Mouse (Mus musculus) intestine, embryonic 15.5 days (tissue): Measurements from ENCODE around the gene Zfp207. TPM values are rescaled to one million over a fixed set of nuclear protein-coding genes. Genes with fewer than 3 reads are reported as not detected.
"Not testable (repeated sequence)": the region's sequence is repeated elsewhere in the genome, so short reads cannot be mapped to it uniquely, and the experiment has no call there.

Experiments
- ATAC-seq: fragments of 200-750 bp; cut with Nextera tagmentation; 2 replicates; pipeline ENCODE4 v1.8.0; 2017; ENCODE audit warnings: moderate TSS enrichment, moderate library complexity
- H3K27ac ChIP-seq: fragments of 300-500 bp; sonication (generic); 2 replicates; pipeline ENCODE4 v1.5.1; 2015; ENCODE audit warnings: mild to moderate bottlenecking, inconsistent platforms
- H3K27me3 ChIP-seq: fragments of 300-500 bp; sonication (generic); replicated peaks from 2 replicates; pipeline ENCODE4 v1.6.1; 2015; ENCODE audit warnings: inconsistent platforms
- H3K36me3 ChIP-seq: fragments of 300-500 bp; sonication (generic); 2 replicates; pipeline ENCODE4 v1.6.1; 2015; ENCODE audit warnings: inconsistent platforms
- H3K4me1 ChIP-seq: fragments of 300-500 bp; sonication (generic); replicated peaks from 2 replicates; pipeline ENCODE4 v1.6.1; 2015; ENCODE audit warnings: inconsistent platforms
- H3K4me2 ChIP-seq: fragments of 300-500 bp; sonication (generic); replicated peaks from 2 replicates; pipeline ENCODE4 v1.6.1; 2015; ENCODE audit warnings: mild to moderate bottlenecking, inconsistent platforms
- H3K4me3 ChIP-seq: fragments of 300-500 bp; sonication (generic); replicated peaks from 2 replicates; pipeline ENCODE4 v1.5.1; 2015; ENCODE audit warnings: inconsistent platforms
- H3K9ac ChIP-seq: fragments of 300-500 bp; sonication (generic); 2 replicates; pipeline ENCODE4 v1.6.1; 2015; ENCODE audit warnings: inconsistent platforms
- H3K9me3 ChIP-seq: fragments of 300-500 bp; sonication (generic); 2 replicates; pipeline ENCODE4 v1.6.1; 2016; ENCODE audit warnings: inconsistent platforms
- WGBS: fragments of 180-500 bp; shearing (Covaris S2); methylation state at CpG from one replicate; pipeline ENCODE4 v1.1.7; 2015; 5-methylcytosine and 5-hydroxymethylcytosine counted together
- polyA plus RNA-seq: library from polyadenylated mRNA; unstranded; fragments of >200 nt; fragmentation: Nextera tagmentation; extraction: Ambion mirVana; gene quantifications from 2 replicates; pipeline ENCODE4 v1.2.1, GENCODE M21; 2015

The Zfp207 gene
- polyA plus RNA-seq = 177 and 197 TPM in 2 replicates

GRCm38 (mm10) chr11:80383019-80383625 is at the start of gene Zfp207:
Gene Zfp207 (plus strand): TSS chr11:80383279.
- Histone ChIP-seq H3K4me3 (peak within 1 kb of the TSS; percentile 87), H3K27me3 (no peaks in the 10 kb centered on the region), H3K9me3 (no peaks in the 10 kb centered on the region), H3K36me3 (peaks cover 3% of the 10 kb centered on the region; the same call in 1 of the 2 replicates), H3K4me1 (peaks cover 8% of the 10 kb centered on the region; the same call in 1 of the 2 replicates), H3K27ac (peak within 1 kb of the TSS; percentile 92), H3K9ac (peak within 1 kb of the TSS; percentile 97), H3K4me2 (peak within 1 kb of the TSS; percentile 80)
- peak; percentile 97 for ATAC-seq
- under 1% methylated on average over 33 of the region's 33 CpGs for WGBS

GRCm38 (mm10) chr11:80335609-80336350 is 47.3 kb upstream of the Zfp207 start:
- Histone ChIP-seq H3K4me2 (no peak overlapping the region), H3K4me1 (no peaks in the 10 kb centered on the region), H3K4me3 (no peak overlapping the region), H3K9me3 (no peaks in the 10 kb centered on the region), H3K36me3 (no peaks in the 10 kb centered on the region), H3K9ac (no peak overlapping the region), H3K27ac (no peak overlapping the region), H3K27me3 (no peaks in the 10 kb centered on the region)
- WGBS = 2% methylated on average over 7 of the region's 7 CpGs
- no peak for ATAC-seq

GRCm38 (mm10) chr11:80336351-80336730 is 46.7 kb upstream of the Zfp207 start:
- Histone ChIP-seq H3K27me3 (no peaks in the 10 kb centered on the region), H3K27ac (no peak overlapping the region), H3K4me1 (no peaks in the 10 kb centered on the region), H3K9ac (no peak overlapping the region), H3K4me2 (no peak overlapping the region), H3K36me3 (no peaks in the 10 kb centered on the region), H3K4me3 (no peak overlapping the region), H3K9me3 (no peaks in the 10 kb centered on the region)
- no peak for ATAC-seq
- 23% methylated on average over 6 of the region's 6 CpGs for WGBS

DNA sequence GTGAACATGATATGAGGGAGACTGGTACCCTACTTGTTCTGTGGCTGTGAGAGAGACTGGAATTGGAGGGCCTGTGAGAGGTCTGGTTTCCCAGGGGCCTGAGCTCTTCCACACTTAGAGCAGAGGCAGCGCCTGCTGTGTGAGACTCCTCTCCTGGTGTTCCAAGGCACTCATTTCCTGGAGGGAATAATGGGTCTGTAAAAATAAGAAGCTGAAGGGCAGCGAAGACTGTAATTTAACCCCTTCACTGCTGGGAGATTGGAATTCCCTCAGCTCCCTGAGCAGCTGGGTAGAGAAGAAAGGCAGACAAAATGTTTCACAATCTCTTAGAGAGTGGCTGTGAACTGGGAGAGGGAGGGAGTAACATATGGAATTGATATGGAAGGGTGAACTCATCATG is 40.6 kb upstream of the Zfp207 start:
- no peak overlapping the region for H3K4me3 ChIP-seq
- no peaks in the 10 kb centered on the region for H3K4me1 ChIP-seq
- no peak for ATAC-seq
- H3K36me3 ChIP-seq = no peaks in the 10 kb centered on the region
- WGBS = 17% methylated on average over 2 of the region's 2 CpGs
- H3K9ac ChIP-seq = no peak overlapping the region
- no peaks in the 10 kb centered on the region for H3K27me3 ChIP-seq
- no peak overlapping the region for H3K27ac ChIP-seq
- no peaks in the 10 kb centered on the region for H3K9me3 ChIP-seq
- no peak overlapping the region for H3K4me2 ChIP-seq

- Histone ChIP-seq H3K4me3 (no peak overlapping the region), H3K27me3 (no peaks in the 10 kb centered on the region), H3K9me3 (no peaks in the 10 kb centered on the region), H3K36me3 (no peaks in the 10 kb centered on the region), H3K4me1 (no peaks in the 10 kb centered on the region), H3K9ac (no peak overlapping the region), H3K4me2 (no peak overlapping the region), H3K27ac (no peak overlapping the region)
- WGBS = 66% methylated on average over 5 of the region's 5 CpGs
- no peak for ATAC-seq
These were observed 31.1 kb upstream of the Zfp207 start for GRCm38 (mm10) chr11:80351832-80352430.

DNA sequence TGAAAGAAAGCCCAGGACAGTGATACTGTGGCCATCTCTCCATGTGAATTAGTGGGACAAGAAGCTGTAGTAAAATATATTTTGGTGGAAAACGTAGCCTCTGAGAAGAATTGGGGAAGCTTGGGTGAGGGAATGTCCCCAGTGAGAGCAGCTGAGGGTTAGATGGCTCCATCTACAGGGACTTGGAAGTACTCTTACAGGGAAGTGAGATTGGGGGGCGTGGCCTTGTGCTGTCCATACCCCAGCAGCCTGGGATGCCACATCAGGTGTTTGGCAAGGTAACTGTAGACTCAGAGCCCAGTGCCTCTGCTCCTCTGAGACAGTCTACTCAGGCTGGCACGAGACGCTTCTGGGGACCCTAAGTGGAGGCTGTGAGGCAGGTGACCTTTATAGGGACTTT is 28.2 kb upstream of the Zfp207 start:
- Histone ChIP-seq H3K9ac (no peak overlapping the region), H3K4me3 (no peak overlapping the region), H3K4me2 (no peak overlapping the region), H3K27me3 (no peaks in the 10 kb centered on the region), H3K4me1 (no peaks in the 10 kb centered on the region), H3K9me3 (no peaks in the 10 kb centered on the region), H3K36me3 (no peaks in the 10 kb centered on the region), H3K27ac (no peak overlapping the region)
- ATAC-seq = no peak
- 27% methylated on average over 4 of the region's 4 CpGs for WGBS

DNA sequence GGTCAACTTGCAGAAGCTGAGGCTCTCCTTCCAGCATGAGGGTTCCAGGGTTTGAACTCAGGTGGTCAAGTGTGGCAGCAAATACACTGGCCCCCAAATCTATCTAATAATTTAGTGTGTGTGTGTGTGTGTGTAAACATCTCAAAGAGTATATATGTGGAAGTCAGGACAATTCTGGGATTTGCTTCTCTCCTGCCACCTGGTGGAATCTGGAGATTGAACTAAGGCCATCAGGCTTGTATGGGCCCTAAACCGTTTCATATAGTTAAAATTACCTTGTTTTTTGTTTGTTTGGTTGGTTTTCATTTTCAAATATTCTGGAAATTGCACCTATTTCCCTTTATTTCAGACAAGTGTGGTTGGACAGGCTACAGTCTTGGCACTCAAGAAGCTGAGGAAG is 14.1 kb upstream of the Zfp207 start:
- Histone ChIP-seq H3K9ac (no peak overlapping the region), H3K27ac (no peak overlapping the region), H3K27me3 (no peaks in the 10 kb centered on the region), H3K4me2 (no peak overlapping the region), H3K9me3 (no peaks in the 10 kb centered on the region), H3K4me1 (no peaks in the 10 kb centered on the region), H3K4me3 (no peak overlapping the region), H3K36me3 (peaks cover 12% of the 10 kb centered on the region; the same call in 1 of the 2 replicates)
- 89% methylated on average over 1 of the region's 1 CpGs for WGBS
- ATAC-seq = no peak

GRCm38 (mm10) chr11:80376651-80377050 is 6.4 kb upstream of the Zfp207 start:
- ATAC-seq = no peak
- no peaks in the 10 kb centered on the region for H3K9me3 ChIP-seq
- H3K27ac ChIP-seq = no peak overlapping the region
- peaks cover 5% of the 10 kb centered on the region; the same call in 1 of the 2 replicates for H3K4me1 ChIP-seq
- no peak overlapping the region for H3K4me3 ChIP-seq
- WGBS = 54% methylated on average over 4 of the region's 4 CpGs
- peaks cover 8% of the 10 kb centered on the region; the same call in 1 of the 2 replicates for H3K36me3 ChIP-seq
- H3K4me2 ChIP-seq = peak overlapping the region; percentile 90; the same call in 1 of the 2 replicates
- H3K9ac ChIP-seq = no peak overlapping the region
- H3K27me3 ChIP-seq = no peaks in the 10 kb centered on the region

DNA sequence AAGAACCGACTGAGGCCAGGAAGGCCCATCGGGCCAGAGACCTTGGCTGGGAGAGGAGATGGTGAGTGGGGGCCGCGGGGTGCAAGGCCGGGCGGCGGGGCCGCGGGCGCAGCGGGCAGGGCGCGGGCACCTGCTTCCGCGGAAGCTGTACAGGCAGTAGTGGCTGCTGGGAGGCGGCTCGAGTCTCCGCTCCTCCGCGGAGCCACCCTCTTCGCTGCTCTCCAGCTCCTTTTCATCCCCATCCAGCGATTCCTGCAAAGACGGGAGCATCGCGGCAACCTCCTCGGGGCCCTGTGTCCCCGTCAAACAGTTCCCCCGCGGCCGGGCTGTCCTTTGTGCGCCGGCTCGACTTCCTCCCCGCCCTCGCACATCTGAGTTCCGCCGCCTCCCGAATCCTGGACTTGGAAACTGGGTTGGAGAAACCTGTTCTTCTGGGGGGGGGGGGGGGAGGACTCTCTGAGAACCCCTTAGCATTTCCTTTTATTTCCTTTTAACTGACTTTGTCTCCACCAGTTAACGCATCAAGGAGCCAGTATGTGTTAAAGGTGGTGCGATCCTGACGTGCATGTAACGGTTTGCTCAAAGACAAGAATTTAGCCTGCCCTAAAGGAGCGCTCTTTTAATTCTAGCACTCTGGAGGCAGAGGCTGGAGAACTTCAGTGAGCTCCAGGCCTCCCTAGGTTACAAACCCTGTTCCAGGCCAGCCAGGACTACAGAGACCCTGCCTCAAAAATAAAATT is 5.2 kb upstream of the Zfp207 start, which contains the start of gene 5730455P16Rik:
5730455P16Rik (minus strand) TSS at position 323 of the 740 bp plus-strand sequence.
- no peaks in the 10 kb centered on the region for H3K27me3 ChIP-seq
- no peaks in the 10 kb centered on the region for H3K9me3 ChIP-seq
- peaks cover 8% of the 10 kb centered on the region; the same call in 1 of the 2 replicates for H3K36me3 ChIP-seq
- 1% methylated on average over 42 of the region's 43 CpGs for WGBS
- H3K27ac ChIP-seq = peak within 1 kb of the TSS; percentile 90
- H3K4me3 ChIP-seq = peak within 1 kb of the TSS; percentile 90
- ATAC-seq = peak; percentile 86
- peaks cover 5% of the 10 kb centered on the region; the same call in 1 of the 2 replicates for H3K4me1 ChIP-seq
- H3K4me2 ChIP-seq = peak within 1 kb of the TSS; percentile 90
- peak within 1 kb of the TSS; percentile 99 for H3K9ac ChIP-seq

DNA sequence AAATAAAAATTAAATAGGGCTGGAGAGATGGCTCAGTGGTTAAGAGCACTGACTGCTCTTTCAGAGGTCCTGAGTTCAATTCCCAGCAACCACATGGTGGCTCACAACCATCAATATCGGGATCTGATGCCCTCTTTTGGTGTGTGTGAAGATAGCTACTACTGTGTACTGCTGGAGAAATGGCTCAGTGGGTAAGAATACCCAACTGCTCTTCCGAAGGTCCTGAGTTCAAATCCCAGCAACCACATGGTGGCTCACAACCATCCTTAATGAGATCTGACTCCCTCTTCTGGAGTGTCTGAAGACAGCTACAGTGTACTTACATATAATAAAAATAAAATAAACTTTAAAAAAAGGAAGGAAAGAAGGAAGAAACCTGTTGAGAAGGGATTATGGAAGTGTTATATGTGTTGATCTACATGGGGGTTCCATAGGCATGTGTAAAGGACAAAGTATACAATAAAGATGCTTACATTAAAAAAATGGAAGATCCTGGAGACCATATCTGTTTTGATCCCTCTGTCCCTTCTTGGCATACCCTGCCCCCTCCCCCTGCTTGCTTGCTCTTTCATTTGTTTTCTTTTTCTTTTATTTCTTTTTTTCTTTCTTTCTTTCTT is 4.5 kb upstream of the Zfp207 start:
- not testable (repeated sequence) for H3K27me3 ChIP-seq, H3K27ac ChIP-seq, ATAC-seq, H3K9me3 ChIP-seq, H3K36me3 ChIP-seq, H3K4me1 ChIP-seq, H3K9ac ChIP-seq
- WGBS = 59% methylated on average over 2 of the region's 2 CpGs
- H3K4me2 ChIP-seq = peak overlapping the region; percentile 90
- peak overlapping the region; percentile 90 for H3K4me3 ChIP-seq

DNA sequence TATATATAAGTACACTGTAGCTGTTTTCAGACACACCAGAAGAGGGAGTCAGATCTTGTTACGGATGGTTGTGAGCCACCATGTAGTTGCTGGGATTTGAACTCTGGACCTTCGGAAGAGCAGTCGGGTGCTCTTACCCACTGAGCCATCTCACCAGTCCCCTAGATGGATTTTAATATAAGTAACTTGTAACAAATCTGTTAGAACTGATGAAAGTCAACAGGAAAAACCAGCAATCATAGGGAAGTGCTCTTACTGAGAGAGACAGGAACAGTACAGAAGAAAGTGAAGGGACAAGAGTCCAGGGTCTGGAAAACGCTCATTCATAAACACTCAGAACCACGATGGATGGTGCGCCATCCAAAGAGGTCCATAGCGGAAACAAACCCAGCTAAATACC is 3.9 kb upstream of the Zfp207 start:
- not testable (repeated sequence) for H3K4me1 ChIP-seq, H3K9ac ChIP-seq, H3K36me3 ChIP-seq, H3K27ac ChIP-seq, H3K9me3 ChIP-seq, H3K4me2 ChIP-seq, H3K27me3 ChIP-seq, ATAC-seq, H3K4me3 ChIP-seq
- WGBS = 92% methylated on average over 7 of the region's 7 CpGs
